16 mouse cellular contexts compared by ENCODE assay signal in the genomic region with DNA sequence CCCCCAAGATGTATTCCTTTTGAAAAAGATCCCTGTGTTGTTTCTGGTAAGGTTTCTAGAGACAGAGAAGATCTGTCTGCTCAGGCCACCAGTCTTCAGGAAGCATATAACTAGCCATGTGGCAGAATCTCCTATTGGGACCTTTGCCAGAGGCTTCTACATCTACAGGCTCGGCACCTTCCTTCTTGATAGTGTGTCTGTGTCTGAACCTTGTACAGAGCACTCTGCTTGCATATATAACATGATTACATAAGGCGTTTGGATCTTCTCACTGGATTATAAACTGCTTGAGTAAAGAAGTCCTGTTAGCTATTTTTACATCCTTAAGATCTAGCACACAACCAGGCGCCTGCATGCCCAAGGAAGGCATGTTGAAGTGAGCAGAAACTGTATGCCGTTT.
DNase-seq lines count a peak whose midpoint lies in the region.
"Had no signal": no experiment of that assay in that cellular context is flagged by ENCODE, and none has a peak within 500 bp of the region (broad histone marks: within the 10 kb centered on the region; RNA-seq: fewer than 3 reads in every experiment).

No protein-coding gene starts in this region.

- intact Hi-C loops in gastrocnemius, postnatal 14 days (cut with DNase I; ENCODE audit: low total_unique reads), result loop anchor here (5.0 kb wide), 1 partner anchor 141 kb away; no protein-coding TSS in a partner anchor

- DNase-seq in cerebellum, adult 18-20 months, result peak; percentile 15 to 17
- DNase-seq in cerebellum, adult 9-11 months, result no peak
- peak; percentile 26 to 64 for DNase-seq in frontal cortex, postnatal 36 days (ENCODE audit: low spot score in 2 of 2)
- DNase-seq in frontal cortex, postnatal 10 days (ENCODE audit: low spot score in 2 of 2), result no peak
- DNase-seq in right cerebral cortex, adult 18-20 months, result peak; percentile 48
- no peak for DNase-seq in right cerebral cortex, postnatal 10 days (ENCODE audit: low spot score in 2 of 2)
- DNase-seq in B cell, adult 2 months, result no peak
- no peak for DNase-seq in gastrocnemius, postnatal 14 days
- DNase-seq: adrenal gland, postnatal 14 days; gastrocnemius, adult 2 months; heart, postnatal 14 days; kidney, postnatal 25 days; lung, postnatal 4 days; midbrain, embryonic 14.5 days; right cerebral cortex, postnatal 25 days; spleen, adult 18-20 months had no signal

Comparison
In these comparisons a context has a peak if more than half of its experiments do, and no peak if none do; other contexts are left out.
1. DNase-seq: peak in cerebellum, adult 18-20 months (2 of 2), frontal cortex, postnatal 36 days (2 of 2) and right cerebral cortex, adult 18-20 months (single experiment); none in cerebellum, adult 9-11 months (single experiment), frontal cortex, postnatal 10 days (0 of 2), right cerebral cortex, postnatal 10 days (0 of 2), B cell, adult 2 months (0 of 2) and gastrocnemius, postnatal 14 days (single experiment).